Mouse (Mus musculus) embryonic facial prominence, embryonic 13.5 days (tissue): ENCODE data around the gene Rassf10. TPM values are rescaled to one million over a fixed set of nuclear protein-coding genes. Genes with fewer than 3 reads are reported as not detected.
"Not testable (repeated sequence)": the region's sequence is repeated elsewhere in the genome, so short reads cannot be mapped to it uniquely, and the experiment has no call there.

Experiments
- ATAC-seq: fragments of 200-750 bp; cut with Nextera tagmentation; 2 replicates; pipeline ENCODE4 v1.8.0; 2017; ENCODE audit warnings: low read depth; ENCODE audit not compliant: insufficient number of reproducible peaks, insufficient read depth, low FRiP score, low TSS enrichment
- H3K27ac ChIP-seq: fragments of 300-500 bp; sonication (generic); 2 replicates; pipeline ENCODE4 v1.5.1; 2015; ENCODE audit warnings: moderate library complexity, mild to moderate bottlenecking, inconsistent platforms
- H3K27me3 ChIP-seq: fragments of 300-500 bp; sonication (generic); 2 replicates; pipeline ENCODE4 v1.6.1; 2015; ENCODE audit warnings: mild to moderate bottlenecking, inconsistent platforms
- H3K36me3 ChIP-seq: fragments of 300-500 bp; sonication (generic); 2 replicates; pipeline ENCODE4 v1.6.1; 2015; ENCODE audit warnings: mild to moderate bottlenecking, inconsistent platforms
- H3K4me1 ChIP-seq: fragments of 300-500 bp; sonication (generic); 2 replicates; pipeline ENCODE4 v1.6.1; 2015; ENCODE audit warnings: inconsistent platforms
- H3K4me2 ChIP-seq: fragments of 300-500 bp; sonication (generic); 2 replicates; pipeline ENCODE4 v1.6.1; 2015; ENCODE audit warnings: moderate library complexity, mild to moderate bottlenecking, inconsistent platforms
- H3K4me3 ChIP-seq: fragments of 300-500 bp; sonication (generic); 2 replicates; pipeline ENCODE4 v1.5.1; 2015; ENCODE audit warnings: mild to moderate bottlenecking, inconsistent platforms
- H3K9ac ChIP-seq: fragments of 300-500 bp; sonication (generic); 2 replicates; pipeline ENCODE4 v1.6.1; 2015; ENCODE audit warnings: mild to moderate bottlenecking, inconsistent platforms
- H3K9me3 ChIP-seq: fragments of 300-500 bp; sonication (generic); 2 replicates; pipeline ENCODE4 v1.6.1; 2016; ENCODE audit warnings: inconsistent platforms
- WGBS: fragments of 180-500 bp; shearing (Covaris S2); methylation state at CpG from one replicate; pipeline ENCODE4 v1.1.7; 2015; ENCODE audit warnings: mixed read lengths; 5-methylcytosine and 5-hydroxymethylcytosine counted together
- polyA plus RNA-seq: library from polyadenylated mRNA; unstranded; fragments of >200 nt; fragmentation: Nextera tagmentation; extraction: Ambion mirVana; gene quantifications from 2 replicates; pipeline ENCODE4 v1.2.1, GENCODE M21; 2015

Rassf10 gene
- polyA plus RNA-seq, 1 experiment from 2014 or later, result 2.4 TPM

DNA sequence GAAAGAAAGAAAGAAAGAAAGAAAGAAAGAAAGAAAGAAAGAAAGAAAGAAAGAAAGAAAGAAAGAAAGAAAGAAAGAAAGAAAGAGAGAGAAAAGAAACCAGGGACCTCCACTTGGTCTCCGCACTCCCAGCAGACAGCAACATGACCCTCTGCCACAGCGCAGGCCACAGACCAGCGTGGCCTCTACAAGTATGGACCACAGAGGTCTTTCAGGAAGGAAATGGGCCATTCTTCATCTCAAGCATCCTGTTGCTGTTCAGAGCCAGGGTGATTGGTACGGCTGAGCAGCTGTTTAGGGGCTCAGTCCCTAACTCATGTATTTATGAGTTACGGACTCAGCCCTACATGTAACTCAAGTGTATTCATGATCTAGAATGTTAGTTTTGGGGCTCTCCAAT lies 17.9 kb upstream of the Rassf10 start:
- not testable (repeated sequence) for H3K9ac ChIP-seq, H3K4me1 ChIP-seq, H3K4me3 ChIP-seq, H3K9me3 ChIP-seq, ATAC-seq, H3K27me3 ChIP-seq, H3K36me3 ChIP-seq, H3K27ac ChIP-seq, H3K4me2 ChIP-seq
- WGBS, result 82% methylated on average over 5 of the region's 5 CpGs

- Histone ChIP-seq H3K9me3 (no peaks in the 10 kb centered on the region), H3K4me2 (no peak overlapping the region), H3K27ac (no peak overlapping the region), H3K4me1 (no peaks in the 10 kb centered on the region), H3K36me3 (no peaks in the 10 kb centered on the region), H3K27me3 (no peaks in the 10 kb centered on the region), H3K9ac (no peak overlapping the region), H3K4me3 (no peak overlapping the region)
- 92% methylated on average over 8 of the region's 8 CpGs for WGBS
- no peak for ATAC-seq
These were observed 16.7 kb upstream of the Rassf10 start for GRCm38 (mm10) chr7:112937089-112937488.

GRCm38 (mm10) chr7:112938959-112939358 lies 14.8 kb upstream of the Rassf10 start:
- Histone ChIP-seq H3K27me3 (no peaks in the 10 kb centered on the region), H3K4me2 (no peak overlapping the region), H3K9me3 (no peaks in the 10 kb centered on the region), H3K4me3 (no peak overlapping the region), H3K36me3 (no peaks in the 10 kb centered on the region), H3K9ac (no peak overlapping the region), H3K27ac (no peak overlapping the region), H3K4me1 (no peaks in the 10 kb centered on the region)
- ATAC-seq, result no peak
- 64% methylated on average over 5 of the region's 5 CpGs for WGBS

DNA sequence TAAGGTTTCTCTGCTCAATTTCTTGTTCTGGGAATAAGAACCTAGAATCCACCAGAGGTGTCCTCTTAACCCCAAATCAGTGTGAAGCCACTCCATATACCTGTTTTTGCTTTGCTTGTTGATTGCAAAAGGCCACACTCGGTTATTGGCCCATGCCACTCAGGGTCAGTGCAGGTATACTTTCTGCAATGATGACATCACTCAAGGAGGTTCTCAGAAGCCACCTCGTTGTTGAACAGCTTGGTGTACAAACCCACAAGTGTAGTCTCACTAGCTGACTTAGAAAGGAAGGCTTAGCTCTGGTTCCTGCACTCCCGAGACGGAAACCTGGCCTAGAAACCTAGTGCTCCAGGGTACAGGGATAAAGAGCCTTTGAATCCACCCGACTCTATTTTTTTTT lies 11.2 kb upstream of the Rassf10 start:
- Histone ChIP-seq H3K27me3 (no peaks in the 10 kb centered on the region), H3K9me3 (no peaks in the 10 kb centered on the region), H3K27ac (no peak overlapping the region), H3K4me1 (no peaks in the 10 kb centered on the region), H3K9ac (no peak overlapping the region), H3K4me3 (no peak overlapping the region), H3K36me3 (no peaks in the 10 kb centered on the region), H3K4me2 (no peak overlapping the region)
- no peak for ATAC-seq
- WGBS, result 63% methylated on average over 5 of the region's 5 CpGs

- ATAC-seq, result no peak
- Histone ChIP-seq H3K4me2 (no peak overlapping the region), H3K9me3 (no peaks in the 10 kb centered on the region), H3K27me3 (no peaks in the 10 kb centered on the region), H3K4me1 (no peaks in the 10 kb centered on the region), H3K36me3 (no peaks in the 10 kb centered on the region), H3K9ac (no peak overlapping the region), H3K27ac (no peak overlapping the region), H3K4me3 (no peak overlapping the region)
- WGBS, result 85% methylated on average over 1 of the region's 1 CpGs
These were observed 10.7 kb upstream of the Rassf10 start for GRCm38 (mm10) chr7:112943056-112943455.

GRCm38 (mm10) chr7:112946706-112947105 lies 7.1 kb upstream of the Rassf10 start:
- no peaks in the 10 kb centered on the region for H3K27me3 ChIP-seq
- no peak overlapping the region for H3K4me2 ChIP-seq
- H3K9ac ChIP-seq, result no peak overlapping the region
- H3K4me3 ChIP-seq, result no peak overlapping the region
- H3K4me1 ChIP-seq, result no peaks in the 10 kb centered on the region
- H3K27ac ChIP-seq, result no peak overlapping the region
- no peak for ATAC-seq
- 45% methylated on average over 6 of the region's 6 CpGs for WGBS
- H3K36me3 ChIP-seq, result no peaks in the 10 kb centered on the region
- H3K9me3 ChIP-seq, result no peaks in the 10 kb centered on the region

- Histone ChIP-seq H3K27me3 (peaks cover 43% of the 10 kb centered on the region), H3K9ac (peak overlapping the region; percentile 70), H3K4me1 (peaks cover 32% of the 10 kb centered on the region), H3K36me3 (no peaks in the 10 kb centered on the region), H3K9me3 (no peaks in the 10 kb centered on the region), H3K4me3 (peak overlapping the region; percentile 53), H3K27ac (no peak overlapping the region), H3K4me2 (peak overlapping the region; percentile 92)
- ATAC-seq, result peak; percentile 46
- under 1% methylated on average over 82 of the region's 82 CpGs for WGBS
These were observed 765 bp downstream of the Rassf10 start for GRCm38 (mm10) chr7:112954351-112955102.

GRCm38 (mm10) chr7:112955103-112955827 lies 1.5 kb downstream of the Rassf10 start:
- no peak for ATAC-seq
- Histone ChIP-seq H3K27me3 (peaks cover 43% of the 10 kb centered on the region), H3K4me1 (peaks cover 32% of the 10 kb centered on the region), H3K4me3 (peak overlapping the region; percentile 53), H3K4me2 (peak overlapping the region; percentile 92), H3K27ac (peak overlapping the region; percentile 41), H3K9ac (peak overlapping the region; percentile 70), H3K36me3 (no peaks in the 10 kb centered on the region), H3K9me3 (no peaks in the 10 kb centered on the region)
- 3% methylated on average over 40 of the region's 40 CpGs for WGBS

DNA sequence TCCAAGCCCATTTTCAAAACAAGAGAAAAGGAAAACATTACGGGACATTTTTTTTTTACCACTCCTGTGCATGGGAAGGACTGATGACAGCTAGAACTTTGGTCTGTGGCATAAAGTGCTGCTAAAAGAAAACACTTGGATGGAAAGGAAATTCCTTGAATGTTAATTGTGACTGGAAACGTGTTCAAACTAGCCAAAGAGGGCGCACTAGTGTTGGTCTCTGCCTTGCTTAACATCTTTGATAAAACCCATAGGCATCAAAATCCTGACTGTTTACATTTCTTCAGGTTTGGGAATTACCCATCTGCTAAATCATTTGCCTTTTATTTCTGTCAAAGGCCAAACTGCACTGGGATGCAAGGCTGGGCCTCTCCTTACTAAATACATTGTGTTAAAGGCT lies 2.2 kb downstream of the Rassf10 start:
- no peak for ATAC-seq
- H3K4me3 ChIP-seq, result peak overlapping the region; percentile 53

GRCm38 (mm10) chr7:112956961-112957360 lies 3.2 kb downstream of the Rassf10 start:
- Histone ChIP-seq H3K4me1 (peaks cover 32% of the 10 kb centered on the region), H3K9ac (no peak overlapping the region), H3K27ac (no peak overlapping the region), H3K9me3 (no peaks in the 10 kb centered on the region), H3K4me2 (peak overlapping the region; percentile 44), H3K36me3 (no peaks in the 10 kb centered on the region), H3K4me3 (0 out of 2 replicates have a peak overlapping the region, but pooled peaks have one; percentile 16), H3K27me3 (peaks cover 43% of the 10 kb centered on the region)
- ATAC-seq, result no peak
- WGBS, result 48% methylated on average over 7 of the region's 7 CpGs

More for the DNA sequence above, 2.2 kb downstream of the Rassf10 start:
- Histone ChIP-seq H3K4me1 (peaks cover 32% of the 10 kb centered on the region), H3K36me3 (no peaks in the 10 kb centered on the region), H3K27ac (0 out of 2 replicates have a peak overlapping the region, but pooled peaks have one; percentile 41), H3K9ac (no peak overlapping the region), H3K4me2 (peak overlapping the region; percentile 92), H3K9me3 (no peaks in the 10 kb centered on the region), H3K27me3 (peaks cover 43% of the 10 kb centered on the region)
- WGBS, result 28% methylated on average over 3 of the region's 3 CpGs

DNA sequence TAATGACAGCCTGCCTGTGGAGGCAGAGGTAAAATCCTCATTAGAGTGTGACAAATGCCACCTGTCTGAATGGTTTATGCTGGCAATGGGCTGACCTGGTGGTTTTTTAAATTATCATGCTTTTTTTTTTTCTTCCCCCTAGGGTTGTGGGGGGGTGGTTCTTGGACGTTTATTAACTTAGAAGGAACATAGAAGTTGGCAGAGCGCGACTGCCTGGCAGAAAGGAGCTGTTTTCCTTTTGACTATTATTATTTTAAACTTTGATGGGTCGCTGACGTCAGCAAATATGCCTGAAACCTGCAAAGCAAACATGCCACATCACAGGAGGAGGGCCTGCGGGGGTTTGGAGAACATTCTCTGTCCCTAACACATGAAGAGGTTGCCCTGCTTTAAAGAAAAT lies 3.9 kb downstream of the Rassf10 start:
- H3K4me3 ChIP-seq, result no peak overlapping the region
- H3K9me3 ChIP-seq, result no peaks in the 10 kb centered on the region
- H3K9ac ChIP-seq, result no peak overlapping the region
- peak overlapping the region; percentile 44 for H3K4me2 ChIP-seq
- H3K4me1 ChIP-seq, result peaks cover 32% of the 10 kb centered on the region
- ATAC-seq, result no peak
- H3K27me3 ChIP-seq, result peaks cover 43% of the 10 kb centered on the region
- 30% methylated on average over 6 of the region's 6 CpGs for WGBS
- no peaks in the 10 kb centered on the region for H3K36me3 ChIP-seq
- no peak overlapping the region for H3K27ac ChIP-seq

DNA sequence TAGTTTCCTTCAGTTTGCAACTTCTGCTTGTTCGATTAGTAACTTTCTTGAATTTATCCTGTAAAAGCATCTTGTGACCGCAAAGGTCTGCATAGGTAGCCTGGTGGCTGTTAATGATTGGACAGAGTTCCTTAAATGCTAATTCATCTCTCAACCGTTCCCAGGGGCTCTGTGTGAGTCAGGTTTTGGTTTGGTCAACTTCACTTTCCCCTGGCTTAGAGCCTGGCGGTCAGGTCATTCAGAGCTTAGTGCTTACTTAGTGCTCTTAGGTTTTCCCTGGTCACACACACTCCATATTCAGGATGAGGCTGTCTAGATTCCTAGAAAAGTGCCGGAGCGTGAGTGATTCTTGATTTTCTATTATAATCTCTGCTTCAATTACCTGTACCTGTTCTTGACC lies 12.6 kb downstream of the Rassf10 start:
- Histone ChIP-seq H3K9ac (no peak overlapping the region), H3K4me3 (no peak overlapping the region), H3K36me3 (no peaks in the 10 kb centered on the region), H3K4me2 (no peak overlapping the region), H3K4me1 (peaks cover 11% of the 10 kb centered on the region), H3K9me3 (peaks cover 8% of the 10 kb centered on the region; the same call in 1 of the 2 replicates), H3K27me3 (no peaks in the 10 kb centered on the region), H3K27ac (no peak overlapping the region)
- WGBS, result 39% methylated on average over 6 of the region's 6 CpGs
- ATAC-seq, result no peak
